ENCODE assay signal across 14 mouse cellular contexts in genomic region chr7:16370596-16370995, GRCm38 (mm10).
"Had no signal": no experiment of that assay in that cellular context is flagged by ENCODE, and none has a peak within 500 bp of the region (broad histone marks: within the 10 kb centered on the region; RNA-seq: fewer than 3 reads in every experiment).

No protein-coding gene starts in this region.

- H3K27me3 ChIP-seq: hindbrain, embryonic 15.5 days; liver, embryonic 13.5 days; lung, embryonic 15.5 days; megakaryocyte, embryonic 14.5 days; neural tube, embryonic 12.5 days; stomach, embryonic 15.5 days had no signal

- H3K27ac ChIP-seq: hindbrain, embryonic 15.5 days; limb, embryonic 10.5 days; liver, embryonic 13.5 days; lung, embryonic 15.5 days; macrophage; midbrain, embryonic 15.5 days; neural tube, embryonic 12.5 days had no signal

- ATAC-seq: liver, postnatal 0 days; midbrain, embryonic 15.5 days had no signal

- H3K9me3 ChIP-seq: hindbrain, embryonic 15.5 days; limb, embryonic 10.5 days; liver, embryonic 13.5 days; lung, embryonic 15.5 days; megakaryocyte, embryonic 14.5 days; midbrain, embryonic 15.5 days; neural tube, embryonic 12.5 days; stomach, embryonic 15.5 days had no signal

- H3K4me3 ChIP-seq: hindbrain, embryonic 15.5 days; limb, embryonic 10.5 days; liver, embryonic 13.5 days; lung, embryonic 15.5 days; megakaryocyte, embryonic 14.5 days; midbrain, embryonic 15.5 days; neural tube, embryonic 12.5 days; stomach, embryonic 15.5 days had no signal

- DNase-seq: liver, embryonic 13.5 days; liver, postnatal 0 days; lung, postnatal 14 days; right cerebral cortex, postnatal 4 days; thymus, postnatal 4 days had no signal

- H3K4me2 ChIP-seq: hindbrain, embryonic 15.5 days; liver, embryonic 13.5 days; lung, embryonic 15.5 days; midbrain, embryonic 11.5 days; midbrain, embryonic 15.5 days; neural tube, embryonic 12.5 days; stomach, embryonic 15.5 days had no signal

- H3K4me1 ChIP-seq: hindbrain, embryonic 15.5 days; midbrain, embryonic 15.5 days; stomach, embryonic 15.5 days had no signal

- H3K9ac ChIP-seq: hindbrain, embryonic 15.5 days; liver, embryonic 13.5 days; liver, postnatal 0 days; lung, embryonic 15.5 days; midbrain, embryonic 15.5 days; neural tube, embryonic 12.5 days; stomach, embryonic 15.5 days had no signal
